Mouse (Mus musculus) mammary gland, adult 2 months (tissue): ENCODE measurements around the gene Etv3. TPM values are rescaled to one million over a fixed set of nuclear protein-coding genes. Genes with fewer than 3 reads are reported as not detected.

Source experiments
- polyA plus RNA-seq: library from polyadenylated mRNA; depleted of rRNA; stranded (reverse); fragments of >200 nt; gene quantifications from 2 replicates; pipeline ENCODE4 v1.2.3, GENCODE M21; 2012; ENCODE audit warnings: low replicate concordance; rRNA removed

Etv3 gene
- polyA plus RNA-seq, result 20.9 and 29.8 TPM in 2 replicates

GRCm38 (mm10) chr3:87525043-87525836 is at the start of gene Etv3:
Gene Etv3 (plus strand): TSS chr3:87525407.

Other genes with a start within 250 kb of the Etv3 start
- 1.8 and 1.9 TPM in 2 replicates for gene Cd5l, start 167.5 kb upstream of the Etv3 start, polyA plus RNA-seq
- gene Fcrl1, start 149.0 kb upstream of the Etv3 start, polyA plus RNA-seq, result 13.1 and 16.1 TPM in 2 replicates
- gene Fcrl5, start 89.6 kb upstream of the Etv3 start, polyA plus RNA-seq, result 0.50 TPM in 2 replicates
- gene Arhgef11, start 92.2 kb downstream of the Etv3 start, polyA plus RNA-seq, result 26.3 and 51.8 TPM in 2 replicates
- 0.13 and 0.32 TPM in 2 replicates for gene Lrrc71, start 223.2 kb downstream of the Etv3 start, polyA plus RNA-seq